14 mouse cellular contexts compared by ENCODE assay signal in genomic region chr14:93506107-93506506, GRCm38 (mm10).
"Had no signal": no experiment of that assay in that cellular context is flagged by ENCODE, and none has a peak within 500 bp of the region (broad histone marks: within the 10 kb centered on the region; RNA-seq: fewer than 3 reads in every experiment).

No protein-coding gene starts in this region.

- DNase-seq: kidney, adult 18-20 months; kidney, postnatal 10 days; kidney, postnatal 4 days; liver; liver, embryonic 13.5 days; lung, adult 18-20 months; right cerebral cortex, adult 18-20 months; right cerebral cortex, postnatal 25 days; thymus, postnatal 4 days had no signal

- H3K4me2 ChIP-seq: intestine, embryonic 15.5 days; limb, embryonic 12.5 days; liver, embryonic 13.5 days; neural tube, embryonic 13.5 days had no signal

- H3K27ac ChIP-seq: intestine, embryonic 15.5 days; layer of hippocampus, adult 2 months; limb, embryonic 12.5 days; liver, embryonic 13.5 days; neural tube, embryonic 13.5 days; stomach, postnatal 0 days had no signal

- H3K9ac ChIP-seq: intestine, embryonic 15.5 days; limb, embryonic 12.5 days; liver, embryonic 13.5 days; neural tube, embryonic 13.5 days had no signal

- ATAC-seq: intestine, embryonic 15.5 days had no signal

- H3K36me3 ChIP-seq: intestine, embryonic 15.5 days; limb, embryonic 12.5 days; liver, embryonic 13.5 days; neural tube, embryonic 13.5 days had no signal

- H3K27me3 ChIP-seq: intestine, embryonic 15.5 days; limb, embryonic 12.5 days; liver, embryonic 13.5 days; neural tube, embryonic 13.5 days had no signal

- H3K4me3 ChIP-seq: intestine, embryonic 15.5 days; layer of hippocampus, adult 2 months; limb, embryonic 12.5 days; liver, embryonic 13.5 days; neural tube, embryonic 13.5 days had no signal

- H3K4me1 ChIP-seq: intestine, embryonic 15.5 days; limb, embryonic 12.5 days; liver, embryonic 13.5 days had no signal

- H3K9me3 ChIP-seq: intestine, embryonic 15.5 days; limb, embryonic 12.5 days; liver, embryonic 13.5 days; neural tube, embryonic 13.5 days had no signal
